Mouse (Mus musculus) thymus, adult 2 months (tissue): ENCODE results near the gene Scn4b. TPM values are rescaled to one million over a fixed set of nuclear protein-coding genes. Genes with fewer than 3 reads are reported as not detected.

Experiments
- DNase-seq: peaks from one replicate; pipeline ENCODE4 v3.0.0; 2021
- H3K27ac ChIP-seq: fragments of 200-500 bp; 2 replicates; pipeline ENCODE4 v1.5.1; 2012; ENCODE audit warnings: low read length, control low read depth; ENCODE audit not compliant: control insufficient read depth, insufficient read depth
- H3K27me3 ChIP-seq: fragments of 200-500 bp; 2 replicates; pipeline ENCODE4 v1.6.1; 2012; ENCODE audit warnings: mild to moderate bottlenecking, low read length, moderate library complexity, mixed read lengths; ENCODE audit not compliant: control insufficient read depth, insufficient read depth
- H3K36me3 ChIP-seq: fragments of 200-500 bp; 2 replicates; pipeline ENCODE4 v1.6.1; 2012; ENCODE audit warnings: mild to moderate bottlenecking, low read length, moderate library complexity; ENCODE audit not compliant: control insufficient read depth, insufficient read depth
- H3K4me1 ChIP-seq: fragments of 200-500 bp; replicated peaks from 2 replicates; pipeline ENCODE4 v1.6.1; 2012; ENCODE audit warnings: low read length; ENCODE audit not compliant: control insufficient read depth, insufficient read depth
- H3K4me3 ChIP-seq: fragments of 200-500 bp; 2 replicates; pipeline ENCODE4 v1.5.1; 2012; ENCODE audit warnings: mild to moderate bottlenecking, low read length, control low read depth, moderate library complexity; ENCODE audit not compliant: control insufficient read depth, insufficient read depth
- CTCF ChIP-seq: fragments of 200-500 bp; IDR thresholded peaks from 2 replicates; pipeline ENCODE4 v1.5.1; 2012; ENCODE audit warnings: mild to moderate bottlenecking, control low read depth, low read length, moderate library complexity, borderline replicate concordance; ENCODE audit not compliant: control insufficient read depth, poor library complexity, insufficient read depth; ENCODE audit errors: extremely low read depth
- POLR2A ChIP-seq: fragments of 200-500 bp; IDR thresholded peaks from 2 replicates; pipeline ENCODE4 v1.6.1; 2012; ENCODE audit warnings: mild to moderate bottlenecking, low read length, control low read depth, moderate library complexity; ENCODE audit not compliant: control insufficient read depth, poor library complexity, insufficient read depth; ENCODE audit errors: extremely low read depth
- WGBS: fragments of 180-500 bp; shearing (Covaris S2); methylation state at CpG from one replicate; pipeline ENCODE4 v1.1.7; 2018; 5-methylcytosine and 5-hydroxymethylcytosine counted together
- polyA plus RNA-seq: library from polyadenylated mRNA; depleted of rRNA; stranded (reverse); fragments of >200 nt; gene quantifications from 2 replicates; pipeline ENCODE4 v1.2.3, GENCODE M21; 2012

The Scn4b gene
- polyA plus RNA-seq, 1 experiment, result 26.2 TPM

DNA sequence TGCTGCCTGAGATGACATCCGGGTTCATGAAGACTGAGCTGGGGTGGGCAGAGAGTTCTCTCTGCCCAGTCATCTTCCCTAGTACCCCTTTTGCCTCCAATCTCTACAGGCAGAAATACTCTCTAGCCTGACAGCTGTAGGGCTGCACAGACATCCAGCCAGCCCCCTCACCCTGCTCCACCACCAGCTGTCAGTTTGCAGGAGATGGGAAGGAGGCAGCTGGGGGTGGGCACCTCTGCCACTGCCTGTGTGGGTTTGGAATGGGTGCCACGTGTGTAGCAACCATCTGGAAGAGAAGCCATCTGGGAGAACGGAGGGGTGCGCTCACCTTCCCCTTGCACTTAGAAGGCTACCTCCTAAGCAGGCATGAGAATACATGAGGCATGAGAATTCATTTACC, 47.1 kb downstream of the Scn4b start:
- Histone ChIP-seq H3K4me3 (no peak overlapping the region), H3K27ac (peak overlapping the region; percentile 71), H3K27me3 (no peaks in the 10 kb centered on the region), H3K4me1 (peaks cover 73% of the 10 kb centered on the region), H3K36me3 (no peaks in the 10 kb centered on the region)
- TF ChIP-seq POLR2A, result no peak
- no peak for TF ChIP-seq CTCF
- DNase-seq, result no peak
- WGBS, result 4% methylated on average over 4 of the region's 4 CpGs

DNA sequence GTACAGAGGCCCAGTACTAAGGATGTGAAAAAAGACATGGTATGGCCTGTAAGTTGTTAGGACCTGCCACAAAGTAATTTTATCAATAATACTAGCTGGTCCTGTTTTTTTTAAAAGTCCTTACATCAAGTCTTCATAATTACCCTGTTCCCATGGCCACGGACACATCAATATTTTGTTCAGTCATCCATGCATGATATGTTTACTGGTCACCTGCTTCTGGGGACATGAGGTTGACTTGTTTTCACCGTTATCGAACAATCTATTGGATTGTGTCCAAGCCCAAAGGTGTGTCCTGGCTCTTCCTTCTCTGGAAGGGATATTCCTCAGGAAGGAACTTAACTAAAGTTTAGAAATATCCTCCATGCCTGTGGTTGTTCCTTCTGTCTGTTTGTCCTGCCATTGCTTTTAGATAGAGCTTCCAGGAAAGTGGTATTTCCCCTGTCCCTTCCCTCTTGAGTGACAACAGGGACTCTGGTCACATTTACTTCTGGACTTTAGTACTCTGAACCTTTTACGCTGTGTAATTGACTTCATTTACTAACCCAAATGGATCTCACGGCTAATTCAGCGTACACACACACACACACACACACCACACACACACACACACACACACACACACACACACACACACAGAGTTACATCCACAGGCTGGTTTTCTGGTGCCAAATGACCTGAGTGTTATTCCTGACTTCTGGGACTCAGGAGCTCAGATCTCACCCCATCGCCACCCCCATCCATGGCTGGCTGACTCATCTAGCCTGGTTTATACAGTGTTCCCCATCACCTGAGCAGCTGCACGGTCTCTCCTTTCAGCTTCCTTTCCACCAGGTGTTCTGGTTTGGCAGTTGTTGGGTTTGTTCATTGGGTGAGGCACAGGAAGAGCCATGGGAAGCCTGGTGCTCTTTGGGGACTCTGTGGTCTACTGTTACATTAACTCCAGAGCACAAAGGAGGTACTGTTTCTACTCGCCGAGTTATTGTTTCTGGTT, 50.7 kb downstream of the Scn4b start:
- DNase-seq, result peak; percentile 80
- TF ChIP-seq POLR2A, result no peak
- TF ChIP-seq CTCF, result no peak
- Histone ChIP-seq H3K4me3 (no peak overlapping the region), H3K27me3 (no peaks in the 10 kb centered on the region), H3K4me1 (peaks cover 56% of the 10 kb centered on the region), H3K36me3 (no peaks in the 10 kb centered on the region), H3K27ac (peak overlapping the region; percentile 88)
- WGBS, result 39% methylated on average over 10 of the region's 10 CpGs

DNA sequence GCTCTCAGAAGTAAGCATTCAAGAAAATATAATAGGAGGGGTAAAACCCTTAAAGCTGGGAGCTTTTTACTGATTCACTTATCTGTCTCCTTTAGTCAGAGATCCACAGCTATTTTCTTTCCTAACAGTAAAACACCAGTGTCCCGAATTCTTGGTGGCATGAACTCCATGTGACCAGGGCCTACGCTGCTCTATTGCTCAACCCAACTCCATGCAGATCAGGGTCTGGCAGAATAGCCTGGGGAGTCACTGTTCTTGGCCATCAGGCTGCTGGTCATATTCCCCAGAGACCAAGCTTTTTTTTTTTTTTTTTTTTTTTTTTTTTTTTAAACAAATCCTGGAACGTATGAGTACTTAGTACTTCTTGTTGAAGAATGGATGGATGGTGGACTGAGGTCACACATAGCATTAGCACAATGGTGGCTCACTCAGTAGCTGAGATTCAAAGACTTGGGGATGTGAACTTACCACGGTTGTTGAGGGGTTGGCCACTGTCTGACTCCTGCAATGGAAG, 51.5 kb downstream of the Scn4b start:
- Histone ChIP-seq H3K4me1 (peaks cover 54% of the 10 kb centered on the region), H3K36me3 (no peaks in the 10 kb centered on the region), H3K27ac (peak overlapping the region; percentile 99), H3K4me3 (no peak overlapping the region), H3K27me3 (no peaks in the 10 kb centered on the region)
- 38% methylated on average over 4 of the region's 4 CpGs for WGBS
- TF ChIP-seq POLR2A (no peak), CTCF (no peak)
- no peak for DNase-seq

DNA sequence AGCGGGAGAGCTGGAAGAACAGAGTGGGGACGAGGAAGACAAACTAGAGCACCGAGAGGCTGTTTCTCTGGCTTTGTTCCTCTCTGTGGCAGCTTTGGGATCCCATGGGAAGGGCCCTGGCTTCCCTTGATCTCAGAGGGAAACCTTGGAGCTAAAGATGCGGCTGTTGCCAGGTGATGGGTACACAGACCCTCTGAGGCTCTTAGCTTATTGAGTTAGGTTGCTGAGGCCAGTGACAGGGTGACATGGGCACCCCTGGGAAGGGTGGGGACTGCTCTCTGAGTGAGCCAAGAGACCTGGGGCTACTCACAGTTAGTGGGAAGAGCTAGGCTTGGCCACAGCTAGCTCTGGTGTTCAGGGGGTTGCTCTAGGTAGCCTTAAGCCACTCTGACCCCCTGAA, 57.3 kb downstream of the Scn4b start:
- Histone ChIP-seq H3K36me3 (no peaks in the 10 kb centered on the region), H3K27me3 (no peaks in the 10 kb centered on the region), H3K27ac (peak overlapping the region; percentile 73), H3K4me1 (peaks cover 50% of the 10 kb centered on the region), H3K4me3 (no peak overlapping the region)
- DNase-seq, result no peak
- TF ChIP-seq POLR2A (no peak), CTCF (no peak)
- WGBS, result 96% methylated on average over 4 of the region's 4 CpGs

GRCm38 (mm10) chr9:45196125-45196830, 58.1 kb downstream of the Scn4b start:
- 48% methylated on average over 8 of the region's 8 CpGs for WGBS
- Histone ChIP-seq H3K4me1 (peaks cover 50% of the 10 kb centered on the region), H3K27me3 (no peaks in the 10 kb centered on the region), H3K4me3 (no peak overlapping the region), H3K27ac (peak overlapping the region; percentile 73), H3K36me3 (no peaks in the 10 kb centered on the region)
- TF ChIP-seq CTCF, result no peak
- TF ChIP-seq POLR2A, result no peak
- DNase-seq, result peak; percentile 64

DNA sequence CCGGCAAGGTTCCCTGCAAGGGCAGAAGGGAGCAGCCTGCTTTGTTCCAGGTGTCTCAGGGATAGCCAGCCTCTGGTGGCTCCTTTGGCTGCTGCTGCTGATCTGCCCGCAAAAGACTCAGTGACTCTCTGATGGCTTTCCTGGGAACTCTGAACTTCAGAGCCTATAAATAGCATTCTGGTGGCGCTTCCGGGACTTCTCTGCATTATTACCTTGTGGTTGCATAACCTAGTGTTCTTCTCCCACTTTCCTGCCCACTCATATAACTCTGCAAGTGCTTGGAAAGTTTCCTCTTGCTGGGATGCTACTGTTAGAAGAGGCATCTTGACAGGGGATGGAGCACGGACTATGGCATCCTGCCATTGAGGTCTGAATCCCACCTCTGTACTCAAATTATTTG, 59.4 kb downstream of the Scn4b start:
- 36% methylated on average over 5 of the region's 5 CpGs for WGBS
- no peak for TF ChIP-seq POLR2A
- no peak for TF ChIP-seq CTCF
- no peaks in the 10 kb centered on the region for H3K36me3 ChIP-seq
- no peaks in the 10 kb centered on the region for H3K27me3 ChIP-seq
- peaks cover 52% of the 10 kb centered on the region for H3K4me1 ChIP-seq
- H3K27ac ChIP-seq, result peak overlapping the region; percentile 56
- no peak for DNase-seq
- H3K4me3 ChIP-seq, result no peak overlapping the region
